Mouse (Mus musculus) heart, embryonic 10.5 days (tissue): ENCODE results near the gene Hmgn2. TPM values are rescaled to one million over a fixed set of nuclear protein-coding genes. Genes with fewer than 3 reads are reported as not detected.
"Not testable (repeated sequence)": the region's sequence is repeated elsewhere in the genome, so short reads cannot be mapped to it uniquely, and the experiment has no call there.

ENCODE experiments used
- DNase-seq: peaks from one replicate; pipeline ENCODE4 v3.0.0-alpha.2; 2017; ENCODE audit warnings: low spot score
- H3K27ac ChIP-seq: fragments of 300-500 bp; sonication (generic); 2 replicates; pipeline ENCODE4 v1.5.1; 2016; ENCODE audit warnings: mild to moderate bottlenecking
- H3K27me3 ChIP-seq: fragments of 300-500 bp; sonication (generic); 2 replicates; pipeline ENCODE4 v1.6.1; 2016; ENCODE audit warnings: mild to moderate bottlenecking; ENCODE audit not compliant: poor library complexity, insufficient read depth, severe bottlenecking
- H3K36me3 ChIP-seq: fragments of 300-500 bp; sonication (generic); 2 replicates; pipeline ENCODE4 v1.6.1; 2016; ENCODE audit warnings: mild to moderate bottlenecking, moderate library complexity
- H3K4me1 ChIP-seq: fragments of 300-500 bp; sonication (generic); 2 replicates; pipeline ENCODE4 v1.6.1; 2016; ENCODE audit warnings: mild to moderate bottlenecking
- H3K4me3 ChIP-seq: fragments of 300-500 bp; sonication (generic); 2 replicates; pipeline ENCODE4 v1.5.1; 2016; ENCODE audit warnings: mild to moderate bottlenecking, moderate library complexity
- H3K9me3 ChIP-seq: fragments of 300-500 bp; sonication (generic); 2 replicates; pipeline ENCODE4 v1.6.1; 2016; ENCODE audit warnings: mild to moderate bottlenecking, moderate library complexity
- WGBS: fragments of 180-500 bp; shearing (Covaris S2); methylation state at CpG from one replicate; pipeline ENCODE4 v1.1.7; 2016; 5-methylcytosine and 5-hydroxymethylcytosine counted together
- polyA plus RNA-seq: library from polyadenylated mRNA; unstranded; fragments of >200 nt; fragmentation: Nextera tagmentation; extraction: Ambion mirVana; gene quantifications from 2 replicates; pipeline ENCODE4 v1.2.1, GENCODE M21; 2016

Hmgn2 gene
- polyA plus RNA-seq, 1 experiment from 2014 or later, result 2,274 TPM

DNA sequence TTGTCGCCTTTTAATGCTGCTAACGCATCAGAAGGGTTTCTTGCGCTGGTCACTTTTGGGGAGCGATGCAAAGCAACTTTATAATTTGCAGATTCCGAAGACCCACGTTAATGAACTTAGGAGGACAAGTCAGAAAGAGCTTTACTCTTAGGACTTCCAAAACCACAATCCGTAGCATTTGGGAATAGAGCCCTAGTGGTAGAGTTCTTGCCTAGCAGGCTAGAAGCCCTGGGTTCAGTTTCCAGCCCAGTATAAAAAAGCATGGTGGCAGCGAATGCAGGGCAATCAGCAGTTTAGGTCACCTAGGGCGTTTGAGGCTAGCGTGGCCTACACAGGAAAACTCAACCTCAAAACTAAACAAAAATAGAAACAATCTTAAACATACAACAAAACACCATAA is 33.3 kb upstream of the Hmgn2 start:
- peaks cover 14% of the 10 kb centered on the region for H3K4me1 ChIP-seq
- H3K27me3 ChIP-seq, result no peaks in the 10 kb centered on the region
- H3K36me3 ChIP-seq, result peaks cover 10% of the 10 kb centered on the region
- H3K27ac ChIP-seq, result no peak overlapping the region
- 45% methylated on average over 10 of the region's 10 CpGs for WGBS
- no peaks in the 10 kb centered on the region for H3K9me3 ChIP-seq
- H3K4me3 ChIP-seq, result peak overlapping the region; percentile 78; the same call in 1 of the 2 replicates
- no peak for DNase-seq

DNA sequence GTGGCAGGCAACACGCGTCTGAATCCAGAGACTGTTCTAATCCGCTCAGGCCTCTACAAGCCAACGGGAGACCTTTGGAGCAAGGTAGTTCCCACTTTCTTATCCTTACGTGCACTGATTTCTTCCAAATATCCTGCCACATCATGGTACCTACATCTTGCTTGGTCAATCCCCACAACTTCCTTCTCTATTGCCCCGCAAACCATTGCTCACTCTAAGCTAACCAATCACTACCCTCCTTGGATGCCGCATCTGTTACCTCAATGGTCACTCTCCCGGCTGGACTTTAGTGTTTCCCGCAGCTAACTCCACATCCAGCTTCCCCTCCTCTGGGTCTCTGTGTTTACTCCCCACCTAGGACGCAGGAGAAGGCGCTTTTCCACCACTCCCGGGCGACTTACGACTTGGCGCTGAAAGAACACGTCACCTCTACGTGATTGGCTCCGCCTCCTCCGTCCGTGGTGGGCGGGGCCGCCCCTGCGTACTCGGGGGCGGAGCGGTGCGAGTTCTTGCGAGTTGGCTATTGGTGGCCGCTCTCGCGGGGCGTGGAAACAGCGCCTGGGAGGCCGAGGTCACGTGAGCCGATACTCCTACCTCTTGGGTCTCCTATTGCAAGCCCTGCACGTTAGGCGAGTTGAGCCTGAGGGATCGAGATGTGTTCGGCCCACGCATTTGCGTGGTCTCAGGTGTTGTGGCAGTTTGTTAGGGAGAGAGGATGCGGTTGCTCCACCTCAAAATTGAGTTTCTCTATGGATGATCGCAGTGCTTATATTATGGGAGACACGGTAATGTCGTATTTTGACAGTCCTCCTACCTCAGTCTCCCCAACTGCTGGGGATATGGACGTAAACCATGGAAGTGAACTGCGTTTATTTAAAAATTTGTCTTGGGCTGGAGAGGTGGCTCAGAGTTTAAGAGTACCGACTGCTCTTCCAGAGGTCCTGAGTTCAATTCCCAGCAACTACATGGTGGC is 32.3 kb upstream of the Hmgn2 start, which contains the start of gene Dhdds:
Gene Dhdds, minus strand, starts transcription at position 453 of the 973 bp plus-strand sequence.
- H3K27ac ChIP-seq, result peak within 1 kb of the TSS; percentile 85
- DNase-seq, result peak; percentile 99
- 1% methylated on average over 49 of the region's 49 CpGs for WGBS

DNA sequence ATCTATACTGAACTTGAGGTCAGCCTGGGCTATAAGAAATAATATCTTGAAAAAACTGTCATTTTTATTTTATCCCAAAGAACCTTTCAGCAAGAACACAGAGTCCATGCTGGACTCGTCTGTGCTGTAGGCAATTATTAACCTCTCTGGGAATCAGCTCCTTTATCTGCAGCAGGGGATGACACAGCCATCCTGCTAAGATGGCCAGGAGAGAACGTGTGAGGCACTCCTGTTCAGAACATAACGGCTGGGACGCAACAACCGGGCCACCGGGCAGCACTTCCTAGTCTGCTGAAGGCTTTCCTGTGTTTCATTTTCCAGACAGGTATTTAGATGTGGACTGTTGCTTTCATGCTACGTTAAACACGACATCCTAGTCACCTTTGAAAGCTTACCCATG is 26.2 kb upstream of the Hmgn2 start:
- no peak for DNase-seq
- Histone ChIP-seq H3K9me3 (no peaks in the 10 kb centered on the region), H3K27me3 (no peaks in the 10 kb centered on the region), H3K36me3 (peaks cover 63% of the 10 kb centered on the region), H3K4me3 (no peak overlapping the region), H3K4me1 (peaks cover 3% of the 10 kb centered on the region; the same call in 1 of the 2 replicates), H3K27ac (no peak overlapping the region)
- 84% methylated on average over 8 of the region's 8 CpGs for WGBS

More for the DNA sequence above, 32.3 kb upstream of the Hmgn2 start, which contains the start of gene Dhdds:
- Histone ChIP-seq H3K9me3 (no peaks in the 10 kb centered on the region), H3K4me3 (peak within 1 kb of the TSS; percentile 78), H3K4me1 (peaks cover 9% of the 10 kb centered on the region), H3K36me3 (peaks cover 15% of the 10 kb centered on the region), H3K27me3 (no peaks in the 10 kb centered on the region)

DNA sequence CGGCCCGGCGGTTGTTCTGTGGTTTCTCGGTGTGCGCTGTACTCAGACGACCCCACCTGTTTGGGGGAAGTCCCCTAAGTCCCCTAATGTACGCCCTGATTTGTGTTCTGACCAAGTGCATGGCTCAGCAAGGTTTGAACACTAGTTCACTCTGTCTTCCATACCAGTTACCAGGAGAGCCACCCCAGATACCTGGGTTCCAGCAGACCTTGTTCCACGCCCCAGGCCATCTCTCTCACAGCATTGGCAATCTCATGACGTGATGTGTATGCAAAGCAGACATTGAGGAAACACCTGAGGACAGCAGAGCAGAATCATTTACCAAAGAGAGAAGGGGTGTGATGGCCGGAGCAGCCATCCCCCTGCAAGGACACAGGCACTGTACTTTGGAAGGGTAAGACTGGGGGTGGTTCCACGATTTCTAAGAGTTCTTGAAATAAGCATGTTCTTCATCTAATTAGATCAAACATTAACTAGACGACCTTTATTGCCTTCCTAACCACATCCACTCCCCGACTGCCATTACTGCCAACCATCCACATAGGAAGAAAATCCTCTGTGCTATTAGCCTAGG is 22.7 kb upstream of the Hmgn2 start:
- H3K27me3 ChIP-seq, result no peaks in the 10 kb centered on the region
- no peak for DNase-seq
- H3K36me3 ChIP-seq, result peaks cover 88% of the 10 kb centered on the region
- H3K9me3 ChIP-seq, result no peaks in the 10 kb centered on the region
- no peak overlapping the region for H3K4me3 ChIP-seq
- 91% methylated on average over 13 of the region's 13 CpGs for WGBS
- no peaks in the 10 kb centered on the region for H3K4me1 ChIP-seq
- H3K27ac ChIP-seq, result no peak overlapping the region

DNA sequence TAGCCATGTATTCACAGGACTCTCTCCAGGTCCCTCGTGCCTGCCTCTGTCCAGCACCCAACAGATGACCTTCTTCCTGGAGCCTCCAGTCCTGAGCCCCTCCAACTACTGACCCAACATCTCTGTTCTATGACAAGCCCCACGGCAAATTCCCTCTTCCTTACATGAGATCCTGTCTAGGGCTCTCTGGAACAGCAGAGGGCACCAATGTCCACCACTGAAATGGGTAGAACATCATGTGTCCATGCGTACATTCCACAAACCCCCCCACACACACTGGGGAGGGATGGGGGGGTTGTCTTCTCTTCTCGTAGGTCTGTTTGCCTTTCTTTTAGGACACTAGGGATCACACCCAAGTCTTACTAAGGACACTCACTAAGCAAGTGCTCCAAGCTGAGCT is 21.6 kb upstream of the Hmgn2 start:
- H3K36me3 ChIP-seq, result peaks cover 82% of the 10 kb centered on the region

DNA sequence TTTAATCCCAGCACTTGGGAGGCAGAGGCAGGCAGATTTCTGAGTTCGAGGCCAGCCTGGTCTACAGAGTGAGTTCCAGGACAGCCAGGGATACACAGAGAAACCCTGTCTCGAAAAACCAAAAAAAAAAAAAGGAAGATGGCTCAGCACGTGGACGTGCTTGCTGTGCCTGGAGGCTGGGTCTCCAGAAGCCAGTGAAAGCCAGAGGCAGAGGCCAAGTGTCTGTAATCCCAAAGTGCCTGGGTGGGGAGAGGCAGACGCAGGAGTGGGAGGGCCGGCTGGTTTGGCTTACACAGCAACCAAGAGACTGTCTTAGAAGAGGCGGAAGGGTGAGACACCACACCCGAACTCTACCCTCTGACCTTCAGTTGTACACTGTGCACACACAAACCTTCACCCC is 19.8 kb upstream of the Hmgn2 start:
- WGBS, result 80% methylated on average over 8 of the region's 8 CpGs
- H3K36me3 ChIP-seq, result peaks cover 64% of the 10 kb centered on the region
- DNase-seq, result not testable (repeated sequence)

More for the DNA sequence above, 21.6 kb upstream of the Hmgn2 start:
- no peaks in the 10 kb centered on the region for H3K9me3 ChIP-seq
- H3K4me3 ChIP-seq, result no peak overlapping the region
- no peaks in the 10 kb centered on the region for H3K27me3 ChIP-seq
- H3K4me1 ChIP-seq, result no peaks in the 10 kb centered on the region
- 74% methylated on average over 4 of the region's 4 CpGs for WGBS
- no peak for DNase-seq
- H3K27ac ChIP-seq, result no peak overlapping the region

DNA sequence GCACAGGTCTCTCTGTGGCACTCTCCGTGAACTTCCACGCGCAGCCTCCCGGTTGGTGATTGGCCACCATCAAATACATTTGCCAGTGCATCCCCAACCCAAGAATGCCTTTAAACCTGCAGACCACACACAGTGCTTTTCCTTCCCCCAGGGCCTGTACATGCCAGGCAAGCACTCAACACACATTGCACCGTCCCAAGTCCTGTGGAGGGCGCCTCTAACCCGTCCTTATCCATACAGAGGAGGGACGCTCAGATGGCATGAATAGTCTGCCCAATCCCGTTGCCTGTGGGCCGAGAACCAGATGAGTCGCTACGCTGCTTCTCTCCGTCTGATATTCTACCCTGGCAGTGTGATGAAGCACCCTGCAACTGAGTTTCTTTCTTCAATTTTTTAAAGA is 14.5 kb upstream of the Hmgn2 start:
- Histone ChIP-seq H3K9me3 (no peaks in the 10 kb centered on the region), H3K27me3 (no peaks in the 10 kb centered on the region), H3K4me3 (no peak overlapping the region), H3K4me1 (peaks cover 21% of the 10 kb centered on the region), H3K27ac (no peak overlapping the region), H3K36me3 (peaks cover 55% of the 10 kb centered on the region)
- DNase-seq, result no peak
- WGBS, result 87% methylated on average over 13 of the region's 13 CpGs

More for the DNA sequence above, 19.8 kb upstream of the Hmgn2 start:
- not testable (repeated sequence) for H3K27me3 ChIP-seq, H3K27ac ChIP-seq, H3K4me3 ChIP-seq, H3K9me3 ChIP-seq, H3K4me1 ChIP-seq

DNA sequence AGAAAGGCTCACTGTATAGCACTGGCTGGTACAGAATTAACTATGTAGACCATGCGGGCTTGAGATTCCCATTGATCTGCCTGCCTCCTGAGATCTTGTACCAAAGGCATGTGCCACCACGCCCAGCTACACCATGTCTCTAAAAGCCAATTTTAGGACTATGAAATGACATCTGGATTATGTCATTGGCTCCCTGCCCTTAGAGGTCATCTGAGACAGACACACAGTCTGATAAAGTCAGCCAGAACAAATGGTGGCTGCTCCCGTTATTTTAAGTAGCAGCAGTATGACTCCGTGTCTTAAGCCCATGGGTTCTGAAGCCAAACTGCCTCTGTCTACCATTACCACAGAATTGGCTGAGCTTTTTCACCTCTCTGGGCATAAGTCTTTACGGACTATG is 12.0 kb upstream of the Hmgn2 start:
- peaks cover 21% of the 10 kb centered on the region for H3K4me1 ChIP-seq
- H3K4me3 ChIP-seq, result no peak overlapping the region
- H3K36me3 ChIP-seq, result peaks cover 53% of the 10 kb centered on the region
- no peaks in the 10 kb centered on the region for H3K9me3 ChIP-seq
- DNase-seq, result no peak
- WGBS, result 35% methylated on average over 5 of the region's 5 CpGs
- no peaks in the 10 kb centered on the region for H3K27me3 ChIP-seq
- H3K27ac ChIP-seq, result peak overlapping the region; percentile 85

DNA sequence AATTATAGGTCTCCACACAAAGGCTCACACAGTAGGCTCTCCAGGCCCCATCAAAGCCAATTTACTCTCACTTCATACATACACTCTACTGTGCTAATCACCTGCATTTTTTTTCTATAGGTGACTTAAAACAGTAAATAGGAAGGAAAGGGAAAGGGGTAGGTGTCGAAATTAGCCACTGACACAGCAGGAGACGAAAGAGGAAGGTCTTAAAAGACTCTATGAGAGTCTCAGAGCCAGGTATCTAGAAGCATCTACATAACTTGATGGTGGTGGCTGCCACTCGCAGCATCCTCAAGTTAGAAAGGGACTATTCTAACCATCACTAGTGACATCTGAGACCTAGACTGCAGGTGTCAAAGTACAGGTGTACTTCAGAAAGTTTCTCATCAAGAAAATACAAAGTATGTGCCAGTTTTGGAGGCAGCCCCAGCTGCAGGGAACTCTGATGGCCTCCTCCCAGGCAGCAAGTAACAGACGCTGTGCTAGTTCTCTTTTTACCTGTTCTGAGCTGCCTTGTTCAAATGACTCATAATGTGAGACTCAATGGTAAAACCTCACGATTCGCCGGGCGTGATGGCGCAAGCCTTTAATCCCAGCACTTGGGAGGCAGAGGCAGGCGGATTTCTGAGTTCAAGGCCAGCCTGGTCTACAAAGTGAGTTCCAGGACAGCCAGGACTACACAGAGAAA is 9.7 kb upstream of the Hmgn2 start:
- Histone ChIP-seq H3K4me3 (no peak overlapping the region), H3K27me3 (no peaks in the 10 kb centered on the region), H3K36me3 (peaks cover 61% of the 10 kb centered on the region), H3K4me1 (peaks cover 21% of the 10 kb centered on the region), H3K27ac (no peak overlapping the region), H3K9me3 (no peaks in the 10 kb centered on the region)
- WGBS, result 91% methylated on average over 10 of the region's 10 CpGs
- no peak for DNase-seq

DNA sequence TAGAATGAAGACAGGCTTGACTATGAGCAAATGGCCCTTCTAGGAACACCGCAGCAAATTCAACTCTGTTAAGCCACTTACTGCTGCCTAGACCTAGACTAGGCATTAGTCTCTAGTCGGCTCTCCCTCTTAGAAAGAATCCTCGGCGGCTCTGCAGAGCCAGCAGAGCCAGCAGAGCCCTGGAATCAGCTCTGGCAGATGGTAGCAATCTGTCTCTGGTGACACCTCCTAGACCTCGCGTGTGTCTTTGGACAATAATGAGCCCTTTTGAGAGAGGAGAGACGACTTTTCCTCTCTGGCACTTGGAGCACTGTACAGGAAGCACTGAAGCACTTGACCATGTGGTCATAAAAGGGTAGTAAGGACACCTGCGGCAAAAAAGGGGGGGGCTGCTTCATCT is 3.3 kb upstream of the Hmgn2 start:
- WGBS, result 77% methylated on average over 8 of the region's 8 CpGs
- Histone ChIP-seq H3K36me3 (peaks cover 53% of the 10 kb centered on the region), H3K27me3 (no peaks in the 10 kb centered on the region), H3K9me3 (no peaks in the 10 kb centered on the region), H3K4me3 (no peak overlapping the region), H3K27ac (no peak overlapping the region), H3K4me1 (peaks cover 15% of the 10 kb centered on the region)
- no peak for DNase-seq

DNA sequence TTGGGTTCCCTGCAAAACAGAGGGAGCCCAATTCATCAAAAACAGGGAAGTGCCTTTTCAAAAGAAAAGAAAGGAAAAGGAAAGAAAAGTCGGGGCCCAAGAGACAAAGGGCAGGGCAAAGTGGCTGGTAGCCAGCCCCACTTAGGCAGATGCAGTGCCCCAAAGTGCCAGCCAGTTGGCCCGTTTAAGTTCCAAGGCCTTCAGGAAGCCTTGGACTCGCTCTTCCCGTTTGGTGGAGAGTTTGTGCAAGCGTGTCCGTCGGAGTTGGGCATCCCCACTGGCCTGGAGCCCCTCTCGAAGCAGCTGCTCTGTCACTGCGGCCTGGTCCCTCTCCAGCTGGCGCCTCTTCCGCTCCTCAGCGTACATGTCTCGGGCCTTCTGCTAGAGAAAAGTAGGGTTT is 2.4 kb upstream of the Hmgn2 start:
- no peaks in the 10 kb centered on the region for H3K9me3 ChIP-seq
- DNase-seq, result no peak
- H3K27me3 ChIP-seq, result no peaks in the 10 kb centered on the region
- H3K36me3 ChIP-seq, result peaks cover 55% of the 10 kb centered on the region
- peaks cover 24% of the 10 kb centered on the region for H3K4me1 ChIP-seq
- WGBS, result 92% methylated on average over 13 of the region's 13 CpGs
- no peak overlapping the region for H3K27ac ChIP-seq
- no peak overlapping the region for H3K4me3 ChIP-seq

DNA sequence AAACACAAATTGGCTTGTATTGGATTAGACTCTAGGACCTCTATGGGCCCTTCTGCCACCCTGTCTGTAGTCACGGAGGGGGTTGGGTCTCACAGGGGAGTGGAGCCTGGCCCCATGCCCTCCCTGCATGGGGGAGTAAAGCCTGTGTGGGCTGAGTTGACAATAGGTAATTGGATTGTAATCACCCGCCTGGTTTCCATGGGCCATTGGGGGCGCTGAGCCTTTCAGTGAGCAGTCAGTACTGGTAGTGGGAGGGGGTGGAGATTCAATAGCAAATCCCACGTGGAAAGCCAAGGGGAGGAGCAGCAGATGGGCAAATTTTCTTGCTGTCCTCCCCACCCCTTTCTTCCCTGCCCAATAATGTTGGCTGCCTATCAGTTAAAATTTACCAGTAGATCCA is 1.7 kb upstream of the Hmgn2 start:
- Histone ChIP-seq H3K4me3 (no peak overlapping the region), H3K27ac (no peak overlapping the region), H3K9me3 (no peaks in the 10 kb centered on the region), H3K27me3 (no peaks in the 10 kb centered on the region), H3K36me3 (peaks cover 57% of the 10 kb centered on the region), H3K4me1 (peaks cover 27% of the 10 kb centered on the region)
- no peak for DNase-seq
- WGBS, result 46% methylated on average over 4 of the region's 4 CpGs
